Mouse (Mus musculus) layer of hippocampus, postnatal 25 days (tissue): ENCODE measurements around the gene Megf11. TPM values are rescaled to one million over a fixed set of nuclear protein-coding genes. Genes with fewer than 3 reads are reported as not detected.
A peak's percentile ranks its signal among the peaks of the same experiment; 100 is the strongest.
"Not testable (repeated sequence)": the region's sequence is repeated elsewhere in the genome, so short reads cannot be mapped to it uniquely, and the experiment has no call there.

Source experiments
- DNase-seq, 2 experiments: peaks; one replicate each; pipeline ENCODE4 v3.0.0; 2022; ENCODE audit warnings: mixed read lengths in 2 of 2, low spot score in 1 of 2; ENCODE audit errors: extremely low spot score in 1 of 2
- microRNA-seq, 2 experiments: library from miRNA; unstranded; fragments of <30 nt; microRNA quantifications; one replicate each; pipeline ENCODE4 v1.2.0; 2021
- total RNA-seq, 2 experiments: library from RNA; stranded (reverse); gene quantifications; 2 replicates each; pipeline ENCODE4 v1.2.3; 2021

Gene Megf11
- total RNA-seq, 2 experiments from 2014 or later, result 14.0 to 15.6 TPM

GRCm38 (mm10) chr9:64734166-64734565, 348.7 kb downstream of the Megf11 start:
- no peak for DNase-seq

GRCm38 (mm10) chr9:64734992-64735391, 349.6 kb downstream of the Megf11 start:
- DNase-seq, result not testable (repeated sequence)

GRCm38 (mm10) chr9:64736076-64736638, 350.7 kb downstream of the Megf11 start:
- DNase-seq, result peak in 1 of 2 experiments; percentile 6

GRCm38 (mm10) chr9:64736639-64737405, 351.4 kb downstream of the Megf11 start:
- peak; percentile 31 to 37 for DNase-seq

GRCm38 (mm10) chr9:64737406-64738201, 352.2 kb downstream of the Megf11 start, which contains the start of gene Rab11a:
Rab11a (minus strand) TSS chr9:64737758.
- DNase-seq, result peak; percentile 95 to 97

GRCm38 (mm10) chr9:64739001-64739400, 353.6 kb downstream of the Megf11 start:
- DNase-seq, result no peak

- DNase-seq, result no peak
Measured at GRCm38 (mm10) chr9:64742453-64742852, 357.0 kb downstream of the Megf11 start.

GRCm38 (mm10) chr9:64747735-64748134, 362.3 kb downstream of the Megf11 start:
- DNase-seq, result no peak

- DNase-seq, result no peak
Measured at GRCm38 (mm10) chr9:64749314-64749713, 363.9 kb downstream of the Megf11 start.

- no peak for DNase-seq
Measured at GRCm38 (mm10) chr9:64752575-64752974, 367.1 kb downstream of the Megf11 start.

- DNase-seq, result no peak
Measured at GRCm38 (mm10) chr9:64758052-64758451, 372.6 kb downstream of the Megf11 start.

Small RNA genes lying within 50 kb of the gene (microRNA-seq; reads per million reads assigned to microRNA genes)
- gene Gm47308, result 0 to 0.37 reads per million in 2 experiments

Other genes with a start within 250 kb of the Megf11 start
- gene Zwilch, start 212.5 kb upstream of the Megf11 start, total RNA-seq, result 1 to 10 TPM; 4.3 to 6.6 TPM
- 100 to 1,000 TPM; 547 to 604 TPM for gene Rpl4, start 212.3 kb upstream of the Megf11 start, total RNA-seq
- 10 to 100 TPM; 16.9 to 19.1 TPM for gene Snapc5, start 206.4 kb upstream of the Megf11 start, total RNA-seq
- gene Uchl4, start 150.4 kb upstream of the Megf11 start, total RNA-seq, result 1 to 10 TPM; 3.0 to 3.9 TPM
- 100 to 1,000 TPM; 294 to 332 TPM for gene Map2k1, start 132.0 kb upstream of the Megf11 start, total RNA-seq
- 10 to 100 TPM; 13.8 to 19.7 TPM for gene Tipin, start 104.0 kb upstream of the Megf11 start, total RNA-seq
- gene Dis3l, start 44.3 kb upstream of the Megf11 start, total RNA-seq, result 10 to 100 TPM; 27.7 to 31.6 TPM